Mouse (Mus musculus): ENCODE data around the gene Zfp553.

GRCm38 (mm10) chr7:127194633-127195029, 38.2 kb upstream of the Zfp553 start:
- no peak for TF ChIP-seq CTCF (IDR thresholded peaks at IDR 0.05; ENCODE audit: insufficient read depth, low read length)
- no peak for TF ChIP-seq POLR2A (IDR thresholded peaks at IDR 0.05; ENCODE audit: borderline replicate concordance, extremely low read depth, low read depth, low read length)

All from lung, adult 2 months (tissue).